In genomic region chr8:125242382-125242781, GRCm38 (mm10) we compare ENCODE assay signal across 11 mouse cellular contexts.
DNase-seq lines count a peak whose midpoint lies in the region; ATAC-seq lines count a peak whose summit lies in the region.
"Had no signal": no experiment of that assay in that cellular context is flagged by ENCODE, and none has a peak within 500 bp of the region (broad histone marks: within the 10 kb centered on the region; RNA-seq: fewer than 3 reads in every experiment).

No protein-coding gene starts in this region.

- H3K9ac ChIP-seq in forebrain, embryonic 14.5 days (ENCODE audit: low read length) = no peak overlapping the region
- no peak overlapping the region for H3K9ac ChIP-seq in forebrain, embryonic 13.5 days
- H3K9ac ChIP-seq in lung, embryonic 16.5 days (ENCODE audit: low read length) = no peak overlapping the region
- no peak overlapping the region for H3K9ac ChIP-seq in neural tube, embryonic 15.5 days (replicated peaks)
- no peak overlapping the region for H3K9ac ChIP-seq in hindbrain, embryonic 14.5 days

- intact Hi-C loops in heart, postnatal 10 days (cut with DNase I) = no loop called here

- peak; percentile 45 for DNase-seq in forebrain, embryonic 14.5 days (ENCODE audit: low spot score)
- no peak for DNase-seq in lung, postnatal 25 days (ENCODE audit: low spot score)
- DNase-seq in heart, postnatal 10 days = peak; percentile 72 to 77
- DNase-seq in ovary, postnatal 14 days (ENCODE audit: low spot score) = no peak
- DNase-seq in hindbrain, embryonic 14.5 days (ENCODE audit: low spot score) = no peak
- DNase-seq: cerebellum, adult 9-11 months had no signal

- H3K4me2 ChIP-seq in forebrain, embryonic 14.5 days (ENCODE audit: low read length) = no peak overlapping the region
- H3K4me2 ChIP-seq in forebrain, embryonic 13.5 days = no peak overlapping the region
- no peak overlapping the region for H3K4me2 ChIP-seq in lung, embryonic 16.5 days (ENCODE audit: low read depth, low read length)
- no peak overlapping the region for H3K4me2 ChIP-seq in neural tube, embryonic 15.5 days
- no peak overlapping the region for H3K4me2 ChIP-seq in hindbrain, embryonic 14.5 days (replicated peaks)

- no peak overlapping the region for H3K4me3 ChIP-seq in forebrain, embryonic 14.5 days (ENCODE audit: low read depth, low read length)
- no peak overlapping the region for H3K4me3 ChIP-seq in forebrain, embryonic 13.5 days
- no peak overlapping the region for H3K4me3 ChIP-seq in lung, embryonic 16.5 days (ENCODE audit: low read length)
- H3K4me3 ChIP-seq in neural tube, embryonic 15.5 days (replicated peaks) = no peak overlapping the region
- H3K4me3 ChIP-seq in hindbrain, embryonic 14.5 days (replicated peaks; ENCODE audit: low read length) = no peak overlapping the region
- H3K4me3 ChIP-seq: megakaryocyte, embryonic 14.5 days had no signal

- no peaks in the 10 kb centered on the region for H3K36me3 ChIP-seq in forebrain, embryonic 14.5 days (ENCODE audit: control insufficient read depth, insufficient read depth, low read length)
- H3K36me3 ChIP-seq in forebrain, embryonic 13.5 days (ENCODE audit: poor library complexity, severe bottlenecking) = no peaks in the 10 kb centered on the region
- H3K36me3 ChIP-seq in lung, embryonic 16.5 days (ENCODE audit: control insufficient read depth, insufficient read depth, low read length) = no peaks in the 10 kb centered on the region
- H3K36me3 ChIP-seq in neural tube, embryonic 15.5 days = no peaks in the 10 kb centered on the region
- no peaks in the 10 kb centered on the region for H3K36me3 ChIP-seq in hindbrain, embryonic 14.5 days (replicated peaks; ENCODE audit: control insufficient read depth, insufficient read depth)

- ATAC-seq in forebrain, embryonic 14.5 days = no peak
- no peak for ATAC-seq in forebrain, embryonic 13.5 days
- ATAC-seq in lung, embryonic 16.5 days (ENCODE audit: low read depth) = peak; percentile 32
- no peak for ATAC-seq in neural tube, embryonic 15.5 days (ENCODE audit: low FRiP score)
- ATAC-seq in hindbrain, embryonic 14.5 days (ENCODE audit: low FRiP score) = no peak
- ATAC-seq: CD4-positive, CD25-positive, alpha-beta regulatory T cell, adult 4 months had no signal

- 62% methylated on average over 10 of the region's 10 CpGs for WGBS in forebrain, embryonic 14.5 days
- 56% methylated on average over 10 of the region's 10 CpGs for WGBS in forebrain, embryonic 13.5 days
- WGBS in lung, embryonic 16.5 days = 23% methylated on average over 10 of the region's 10 CpGs
- 41% methylated on average over 10 of the region's 10 CpGs for whole genome bisulfite sequencing in neural tube, embryonic 15.5 days
- 45% methylated on average over 10 of the region's 10 CpGs for WGBS in hindbrain, embryonic 14.5 days

- no peaks in the 10 kb centered on the region; the same call in 1 of the 2 replicates for H3K4me1 ChIP-seq in forebrain, embryonic 14.5 days (ENCODE audit: control insufficient read depth, insufficient read depth, low read length)
- H3K4me1 ChIP-seq in forebrain, embryonic 13.5 days = peaks cover 13% of the 10 kb centered on the region; the same call in 1 of the 2 replicates
- H3K4me1 ChIP-seq in lung, embryonic 16.5 days (replicated peaks; ENCODE audit: control insufficient read depth, insufficient read depth, low read length) = peaks cover 6% of the 10 kb centered on the region
- peaks cover 28% of the 10 kb centered on the region for H3K4me1 ChIP-seq in neural tube, embryonic 15.5 days
- H3K4me1 ChIP-seq in hindbrain, embryonic 14.5 days (replicated peaks; ENCODE audit: control insufficient read depth, insufficient read depth, low read length) = peaks cover 16% of the 10 kb centered on the region; the same call in 1 of the 2 replicates
- H3K4me1 ChIP-seq: megakaryocyte, embryonic 14.5 days had no signal

- H3K27me3 ChIP-seq in forebrain, embryonic 14.5 days (replicated peaks; ENCODE audit: control insufficient read depth, insufficient read depth, low read length) = no peaks in the 10 kb centered on the region
- H3K27me3 ChIP-seq in forebrain, embryonic 13.5 days = no peaks in the 10 kb centered on the region
- H3K27me3 ChIP-seq in lung, embryonic 16.5 days (ENCODE audit: control insufficient read depth, insufficient read depth, low read depth, low read length) = no peaks in the 10 kb centered on the region
- no peaks in the 10 kb centered on the region for H3K27me3 ChIP-seq in neural tube, embryonic 15.5 days (replicated peaks)
- no peaks in the 10 kb centered on the region for H3K27me3 ChIP-seq in hindbrain, embryonic 14.5 days (ENCODE audit: control insufficient read depth, insufficient read depth, low read length)

- H3K9me3 ChIP-seq in forebrain, embryonic 14.5 days (replicated peaks; ENCODE audit: control insufficient read depth, low read length) = no peaks in the 10 kb centered on the region
- H3K9me3 ChIP-seq in forebrain, embryonic 13.5 days (replicated peaks) = no peaks in the 10 kb centered on the region
- H3K9me3 ChIP-seq in lung, embryonic 16.5 days (ENCODE audit: control insufficient read depth, low read length) = no peaks in the 10 kb centered on the region
- H3K9me3 ChIP-seq in neural tube, embryonic 15.5 days (replicated peaks) = no peaks in the 10 kb centered on the region
- H3K9me3 ChIP-seq in hindbrain, embryonic 14.5 days (ENCODE audit: control insufficient read depth, low read length) = no peaks in the 10 kb centered on the region
- H3K9me3 ChIP-seq: megakaryocyte, embryonic 14.5 days had no signal

- H3K27ac ChIP-seq in forebrain, embryonic 14.5 days (ENCODE audit: low read depth, low read length) = no peak overlapping the region
- H3K27ac ChIP-seq in forebrain, embryonic 13.5 days = no peak overlapping the region
- H3K27ac ChIP-seq in lung, embryonic 16.5 days (ENCODE audit: low read length) = no peak overlapping the region
- H3K27ac ChIP-seq in neural tube, embryonic 15.5 days (replicated peaks) = peak overlapping the region; percentile 54
- H3K27ac ChIP-seq in hindbrain, embryonic 14.5 days = no peak overlapping the region

Comparison
In these comparisons a context has a peak if more than half of its experiments do, and no peak if none do; other contexts are left out.
1. DNase-seq: peak in forebrain, embryonic 14.5 days (single experiment) and heart, postnatal 10 days (2 of 2); none in lung, postnatal 25 days (single experiment), ovary, postnatal 14 days (single experiment) and hindbrain, embryonic 14.5 days (single experiment).